Mouse (Mus musculus): ENCODE measurements around the gene Hs3st1.
"Not testable (repeated sequence)": the region's sequence is repeated elsewhere in the genome, so short reads cannot be mapped to it uniquely, and the experiment has no call there.

Gene Hs3st1

GRCm38 (mm10) chr5:39755375-39755774, at the start of gene Hs3st1:
TSS of gene Hs3st1 (minus strand) at chr5:39755475.
- not testable (repeated sequence) for DNase-seq (ENCODE audit: low spot score)

GRCm38 (mm10) chr5:39804663-39805062, 49.4 kb upstream of the Hs3st1 start:
- DNase-seq (ENCODE audit: low spot score): no peak

- DNase-seq (ENCODE audit: low spot score): no peak
These were observed 48.7 kb upstream of the Hs3st1 start for GRCm38 (mm10) chr5:39803941-39804340.

GRCm38 (mm10) chr5:39803457-39803856, 48.2 kb upstream of the Hs3st1 start:
- no peak for DNase-seq (ENCODE audit: low spot score)

GRCm38 (mm10) chr5:39802110-39802509, 46.8 kb upstream of the Hs3st1 start:
- DNase-seq (ENCODE audit: low spot score): no peak

GRCm38 (mm10) chr5:39777094-39777710, 21.9 kb upstream of the Hs3st1 start:
- DNase-seq (ENCODE audit: low spot score): no peak

DNA sequence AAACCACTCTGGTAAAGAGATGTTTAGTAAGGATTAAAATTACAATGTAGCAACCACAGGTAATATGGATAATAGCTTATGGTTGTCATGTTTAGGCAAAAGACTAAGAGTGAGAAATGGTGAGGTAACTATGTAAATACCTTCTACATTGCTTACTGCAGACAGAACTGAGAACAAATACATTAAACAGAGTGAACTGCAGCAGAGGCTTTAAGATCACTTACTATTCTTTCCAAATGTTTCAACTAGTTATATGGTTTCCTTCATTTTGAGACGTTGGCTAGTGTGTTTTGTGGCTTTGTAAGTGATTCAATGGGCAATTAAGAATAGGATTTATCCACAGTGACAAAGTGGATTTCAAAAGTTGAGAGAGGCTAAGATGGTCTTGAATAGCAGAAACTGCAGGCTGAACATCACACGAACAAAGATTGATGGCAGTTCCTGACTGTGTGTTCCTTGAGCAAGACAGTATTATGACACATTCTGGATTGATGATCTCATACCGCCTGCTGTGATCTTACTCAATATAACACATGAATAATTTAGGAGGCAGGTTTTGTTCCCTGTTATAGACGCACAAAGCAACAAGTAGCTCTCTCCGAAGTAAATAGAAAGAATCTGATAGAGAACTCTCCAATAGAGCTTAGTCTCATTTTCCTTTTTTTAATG, 16.5 kb upstream of the Hs3st1 start:
- no peak for DNase-seq (ENCODE audit: low spot score)

DNA sequence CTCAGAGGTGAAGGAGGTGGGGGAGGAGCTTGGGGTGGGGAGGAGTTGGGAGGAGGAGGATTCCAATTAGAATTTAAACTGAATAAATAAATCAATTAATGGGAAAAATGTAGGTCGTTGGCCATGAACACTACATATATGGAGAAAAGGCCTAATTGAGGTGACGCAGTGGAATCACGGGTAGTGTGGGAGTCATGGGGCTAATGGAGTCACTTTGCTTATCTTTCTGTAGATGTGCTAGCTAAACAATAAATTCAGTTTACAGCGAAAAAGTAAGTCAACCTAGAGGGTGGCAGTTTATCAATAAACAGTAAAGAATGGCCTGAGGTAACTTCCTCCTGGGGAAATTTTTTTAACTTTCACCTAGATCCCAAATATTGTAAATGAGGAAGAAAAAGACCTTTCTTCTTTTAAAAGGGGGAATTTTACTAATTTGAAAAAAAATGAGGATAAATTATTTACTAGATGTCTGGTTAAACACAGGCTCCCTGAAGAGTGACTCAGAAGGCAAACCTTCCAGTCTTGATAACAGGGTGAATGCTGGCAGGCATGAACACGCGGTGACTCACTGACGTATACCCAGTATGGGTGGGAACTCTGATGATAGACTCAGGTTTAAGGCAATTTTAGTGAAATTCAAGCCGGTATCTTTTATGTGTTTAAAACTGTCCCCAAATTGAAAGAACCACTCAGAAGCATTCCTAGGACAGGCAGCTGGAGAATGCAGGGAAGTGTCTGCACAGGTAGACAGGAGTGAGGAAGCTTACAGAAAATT, 6.6 kb upstream of the Hs3st1 start:
- no peak for DNase-seq (ENCODE audit: low spot score)

- DNase-seq (ENCODE audit: low spot score): no peak
These were observed 3.7 kb upstream of the Hs3st1 start for GRCm38 (mm10) chr5:39758890-39759475.

DNA sequence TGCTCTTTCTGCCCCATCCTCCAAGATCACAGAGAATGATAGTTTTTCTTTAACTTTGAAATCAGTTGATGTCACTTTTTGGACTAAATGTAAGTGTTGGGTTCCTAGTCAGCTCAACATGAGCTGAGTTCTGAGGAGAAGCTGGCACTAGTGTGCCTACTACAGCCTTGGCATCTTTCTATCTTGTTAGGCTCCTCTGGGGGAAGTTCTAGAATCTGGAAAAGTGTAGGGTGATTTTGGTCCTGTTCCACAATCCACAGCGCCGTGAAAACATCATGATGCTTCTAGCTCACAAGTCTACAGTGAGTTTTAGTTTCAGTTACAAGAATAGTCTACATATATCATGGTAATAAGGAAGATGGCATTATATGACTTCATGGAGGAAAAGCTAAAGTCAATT, 18.4 kb downstream of the Hs3st1 start:
- DNase-seq (ENCODE audit: low spot score): no peak

DNA sequence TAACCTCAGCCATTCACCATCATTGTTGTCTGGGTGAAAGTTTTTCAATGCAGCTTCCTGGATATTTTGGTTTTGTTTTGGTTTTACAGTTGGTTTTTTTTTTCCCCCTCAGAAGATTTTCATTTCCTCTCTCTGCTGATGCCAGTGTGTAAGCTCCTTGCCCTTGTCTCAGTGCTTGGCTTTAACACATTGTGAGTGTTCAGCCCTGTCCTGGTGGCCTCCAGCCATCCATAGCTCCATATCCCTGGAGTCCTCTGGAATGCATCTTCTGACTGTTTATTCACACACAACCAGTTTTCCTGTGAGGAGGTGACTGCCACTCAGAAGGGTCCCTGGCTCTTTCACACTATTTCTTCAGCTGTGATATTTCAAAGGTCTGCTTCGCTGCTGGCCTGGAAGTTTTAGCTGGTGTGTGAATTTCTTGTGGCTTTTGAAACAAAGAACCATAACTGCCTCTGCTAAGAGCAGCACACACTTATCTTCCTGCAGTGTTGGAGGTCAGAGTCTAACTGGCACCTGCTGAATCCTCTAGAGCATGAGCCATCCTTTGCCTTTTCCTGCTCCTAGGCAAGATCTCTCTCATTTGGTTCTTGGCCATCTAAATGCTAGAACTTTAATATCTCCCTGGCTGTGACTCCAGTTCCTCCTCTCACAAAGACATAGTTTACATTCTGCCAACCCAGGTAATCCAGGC, 21.4 kb downstream of the Hs3st1 start:
- no peak for DNase-seq (ENCODE audit: low spot score)

- DNase-seq (ENCODE audit: low spot score): no peak
These were observed 22.1 kb downstream of the Hs3st1 start for GRCm38 (mm10) chr5:39733013-39733749.

GRCm38 (mm10) chr5:39715694-39716550, 39.4 kb downstream of the Hs3st1 start:
- DNase-seq (ENCODE audit: low spot score): no peak

DNA sequence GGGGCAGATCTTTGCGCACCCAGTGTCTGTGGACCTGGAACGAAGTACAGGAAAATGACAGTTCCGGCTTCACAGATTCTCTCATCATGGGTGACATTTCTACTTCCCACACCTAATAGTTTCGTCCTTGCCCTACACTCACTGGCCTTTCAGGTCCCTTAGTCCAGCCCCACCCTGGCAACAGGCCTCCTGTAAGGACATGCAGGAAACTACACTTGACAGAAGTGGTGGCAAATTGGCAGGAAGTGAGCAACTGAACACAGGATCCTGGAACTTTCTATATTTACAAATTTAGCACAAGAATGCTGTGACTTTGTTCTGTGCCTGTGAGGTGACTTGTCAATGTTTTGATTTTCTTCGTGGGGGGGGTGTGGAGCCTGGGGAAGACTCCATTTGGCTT, 40.1 kb downstream of the Hs3st1 start:
- DNase-seq (ENCODE audit: low spot score): no peak

DNA sequence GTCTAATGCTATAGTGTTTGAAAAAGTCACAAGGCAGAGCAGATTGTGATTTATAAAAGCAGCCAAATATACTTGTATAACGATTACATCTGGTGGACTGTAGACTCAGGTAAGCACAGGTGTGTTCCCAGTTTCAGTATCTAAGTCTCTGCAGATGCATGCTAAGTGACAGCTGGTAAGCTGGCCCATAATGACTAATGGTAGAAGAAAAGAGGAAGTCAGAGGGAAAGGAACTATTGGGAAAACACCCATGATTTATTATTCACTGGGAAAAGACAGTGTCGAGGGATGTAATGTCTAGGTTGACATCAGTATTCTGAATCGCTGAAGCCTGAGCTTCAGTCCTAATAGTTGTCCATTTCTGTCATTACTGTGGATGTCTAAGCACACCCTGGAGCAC, 49.7 kb downstream of the Hs3st1 start:
- no peak for DNase-seq (ENCODE audit: low spot score)

- no peak for DNase-seq (ENCODE audit: low spot score)
These were observed 94.4 kb downstream of the Hs3st1 start for GRCm38 (mm10) chr5:39660826-39661225.

DNA sequence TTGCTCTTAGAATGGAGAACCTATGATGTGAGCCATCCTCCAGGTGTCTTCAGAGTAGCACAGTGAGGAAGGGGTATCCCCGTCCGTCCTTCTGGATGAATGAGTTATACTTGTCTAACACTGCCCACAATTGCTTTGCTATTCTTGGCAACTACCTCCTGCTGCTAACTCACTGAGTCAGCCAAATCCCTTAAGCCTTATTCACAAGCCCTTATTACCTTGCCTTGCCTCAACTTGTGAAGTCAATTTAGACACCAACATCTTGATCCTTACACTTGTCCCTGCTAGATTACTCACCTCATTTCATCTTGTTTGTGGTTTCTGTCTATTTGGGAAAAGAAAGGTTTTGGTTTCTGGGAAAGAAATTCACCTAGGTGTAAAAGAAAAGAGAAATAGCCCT, 95.9 kb downstream of the Hs3st1 start:
- DNase-seq (ENCODE audit: low spot score): no peak

- DNase-seq (ENCODE audit: low spot score): no peak
These were observed 110.4 kb downstream of the Hs3st1 start for GRCm38 (mm10) chr5:39644827-39645380.

- DNase-seq (ENCODE audit: low spot score): no peak
These were observed 111.1 kb downstream of the Hs3st1 start for GRCm38 (mm10) chr5:39643924-39644826.

Measured in c-Kit-positive CD71-positive TER-119-positive erythroid progenitor cells, embryonic 14.5 days (primary cell).